Mouse (Mus musculus) cerebellum, postnatal 25 days (tissue): ENCODE results near the gene Kcnv2.

Source experiments
- DNase-seq, 2 experiments: peaks; one replicate each; pipeline ENCODE4 v3.0.0; 2021; ENCODE audit warnings: mixed read lengths in 2 of 2

Gene Kcnv2

DNA sequence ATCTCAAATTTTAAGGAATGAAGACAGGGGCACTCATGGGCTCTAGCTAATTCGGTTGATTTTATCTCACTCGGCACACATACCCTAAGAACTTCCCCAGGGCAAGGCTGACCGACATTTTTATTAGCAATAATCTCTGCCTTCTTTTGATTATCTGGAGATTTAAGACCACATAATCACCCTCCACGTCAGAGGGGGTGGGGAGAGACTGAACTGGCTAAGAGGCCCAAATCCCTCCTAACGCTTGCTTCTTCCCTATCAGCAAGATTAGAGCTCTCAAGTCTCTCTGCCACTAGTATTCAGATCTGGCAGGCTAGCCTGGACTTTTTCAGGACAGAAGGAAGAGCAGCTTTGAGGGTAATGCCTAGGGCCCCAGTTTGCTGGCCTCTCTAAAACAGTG is at the start of gene Kcnv2:
Kcnv2 (plus strand) TSS at position 308 of the 400 bp plus-strand sequence.
- DNase-seq: no peak

DNA sequence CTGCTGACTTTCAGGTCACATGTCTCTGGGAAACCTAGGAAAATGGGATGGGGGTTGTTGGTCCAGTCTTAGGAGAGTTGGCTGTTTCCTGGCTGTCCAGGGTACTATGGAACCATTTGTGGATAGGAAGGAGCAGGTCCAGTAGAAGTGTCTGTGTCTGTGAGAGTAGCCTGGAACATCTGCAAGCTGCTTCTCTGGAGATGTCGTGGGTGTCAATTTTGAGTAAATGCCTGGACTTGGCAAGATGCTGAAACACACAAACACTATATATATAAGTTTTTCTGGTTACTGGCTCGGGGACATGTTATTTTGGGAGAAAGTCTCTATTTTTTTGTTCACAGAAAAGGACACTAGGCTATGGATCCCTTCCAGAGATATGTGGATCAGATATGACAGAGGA is 49.0 kb upstream of the Kcnv2 start:
- no peak for DNase-seq

DNA sequence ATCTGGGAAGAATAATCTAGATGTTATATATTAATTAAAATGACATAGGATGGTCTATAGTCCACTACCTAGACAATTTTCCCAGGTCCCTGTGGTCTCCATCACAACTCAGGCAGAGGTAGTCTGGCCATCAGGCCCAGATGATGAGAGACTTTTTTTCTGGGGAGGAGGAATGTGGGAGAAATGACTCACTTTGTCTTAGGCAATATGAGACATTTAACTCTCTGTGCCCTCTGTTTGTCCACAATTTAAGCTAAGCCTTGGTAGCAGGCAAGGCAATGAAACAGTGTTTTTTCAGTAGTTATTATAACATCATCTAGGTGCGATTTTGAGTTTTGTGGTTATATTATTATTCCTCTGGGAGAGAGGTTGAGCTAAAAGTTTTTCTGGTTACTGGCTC is 48.0 kb upstream of the Kcnv2 start:
- DNase-seq: no peak

DNA sequence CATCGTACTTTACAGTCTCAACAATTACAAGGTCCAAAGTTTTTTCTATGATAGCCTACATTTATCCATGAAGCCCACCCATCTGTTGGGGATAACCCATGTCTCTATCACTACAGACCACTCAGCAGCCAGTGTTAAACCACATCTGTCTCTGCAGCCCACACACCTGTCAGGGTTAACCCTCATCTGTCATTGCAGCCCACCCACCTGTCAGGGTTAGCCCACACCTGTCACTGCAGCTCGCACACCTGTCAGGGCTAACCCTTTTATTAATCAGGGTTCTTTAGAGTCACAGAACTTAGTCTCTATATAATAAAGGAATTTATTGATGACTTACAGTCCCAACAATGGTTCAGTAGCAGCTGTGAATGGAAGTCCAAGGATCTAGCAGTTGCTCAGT is 43.2 kb upstream of the Kcnv2 start:
- DNase-seq: no peak

DNA sequence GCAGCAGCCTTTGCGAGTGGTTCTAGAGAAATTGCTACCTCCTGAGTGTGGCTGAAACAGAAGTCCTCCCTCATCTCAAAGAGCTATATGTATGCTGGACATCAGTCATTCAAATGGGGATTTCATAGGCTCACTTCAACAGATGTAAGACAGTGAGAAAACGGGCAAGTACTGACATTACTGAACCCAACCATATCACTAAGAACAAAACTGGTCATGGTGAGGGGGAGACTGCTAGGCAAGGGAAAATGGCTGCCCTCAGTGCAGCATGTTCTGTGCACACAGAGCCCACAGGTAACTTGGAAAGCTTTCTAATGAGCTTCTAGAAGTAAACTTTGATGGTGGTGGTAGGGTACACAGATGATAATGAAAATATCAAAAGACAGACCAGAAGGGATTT is 12.3 kb upstream of the Kcnv2 start:
- no peak for DNase-seq

DNA sequence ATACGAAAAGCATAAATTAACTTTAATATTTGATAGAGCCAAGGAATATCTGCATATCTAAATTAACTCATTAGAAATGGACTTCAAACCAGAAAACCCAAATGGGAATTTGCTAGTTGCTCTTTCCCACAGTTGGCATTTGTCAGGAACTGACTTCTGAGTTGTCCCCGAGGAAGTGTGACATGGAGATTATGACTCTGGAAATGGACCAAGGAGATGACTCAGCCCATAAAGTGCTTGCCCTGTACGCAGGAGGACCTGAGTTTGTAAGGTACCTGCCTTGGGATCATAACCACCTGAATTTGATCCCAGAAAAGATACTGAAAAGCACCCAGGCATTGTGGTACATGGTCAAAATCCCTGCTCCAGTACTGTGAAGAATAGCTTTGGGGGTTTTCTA is 11.1 kb upstream of the Kcnv2 start:
- no peak for DNase-seq

DNA sequence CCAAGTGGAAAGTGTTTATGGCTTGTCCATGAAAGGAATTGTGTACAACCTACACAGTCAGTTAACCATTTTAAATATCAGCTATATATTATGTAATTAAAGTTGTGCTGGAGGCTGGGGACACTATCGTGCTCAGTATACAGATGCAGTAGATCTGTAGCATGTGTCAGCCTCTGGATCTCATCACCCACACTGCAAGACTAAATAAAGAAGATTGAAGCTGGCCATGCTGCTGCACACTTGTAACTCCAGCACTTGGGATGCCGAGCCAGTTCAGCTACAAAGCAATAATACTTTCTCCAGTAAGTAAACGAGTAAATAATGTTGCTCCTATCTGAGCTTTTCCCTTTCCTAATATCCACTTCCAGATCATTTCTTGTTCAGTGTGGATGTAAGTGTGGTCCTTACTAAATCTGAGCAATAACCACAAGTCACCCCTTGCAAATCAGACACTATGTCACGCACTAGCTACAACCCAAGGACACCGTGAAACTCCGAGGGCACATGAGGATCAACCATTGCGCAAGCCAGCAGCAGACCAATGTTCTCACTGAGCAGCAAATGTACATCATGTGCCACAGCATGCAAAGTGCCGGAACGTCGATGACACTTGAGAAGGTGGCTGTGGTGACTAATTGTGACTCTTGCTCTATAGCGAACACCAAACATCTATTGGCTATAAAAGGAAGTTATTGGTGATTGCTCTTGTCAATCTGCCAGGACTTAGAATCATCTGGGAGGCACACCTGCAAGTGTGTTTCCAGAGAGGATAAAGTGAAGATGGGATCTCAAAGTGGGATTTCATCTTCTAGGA is 9.9 kb upstream of the Kcnv2 start:
- no peak for DNase-seq

DNA sequence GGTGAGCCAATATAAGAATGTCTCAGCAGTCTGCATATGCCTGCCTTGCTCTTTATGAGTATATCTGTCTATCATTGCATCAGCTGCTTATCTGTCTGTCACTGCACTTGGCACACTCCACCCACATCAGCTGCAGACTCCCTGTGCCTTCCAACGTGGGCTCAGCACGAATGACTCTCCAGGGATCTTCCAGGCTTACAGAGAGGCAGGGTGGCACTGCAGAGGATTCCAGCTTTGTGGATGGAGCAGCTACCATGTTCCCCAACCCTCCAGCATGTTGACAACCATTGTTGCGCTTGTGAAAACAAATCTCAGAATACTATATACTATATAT is 9.3 kb upstream of the Kcnv2 start:
- no peak for DNase-seq

DNA sequence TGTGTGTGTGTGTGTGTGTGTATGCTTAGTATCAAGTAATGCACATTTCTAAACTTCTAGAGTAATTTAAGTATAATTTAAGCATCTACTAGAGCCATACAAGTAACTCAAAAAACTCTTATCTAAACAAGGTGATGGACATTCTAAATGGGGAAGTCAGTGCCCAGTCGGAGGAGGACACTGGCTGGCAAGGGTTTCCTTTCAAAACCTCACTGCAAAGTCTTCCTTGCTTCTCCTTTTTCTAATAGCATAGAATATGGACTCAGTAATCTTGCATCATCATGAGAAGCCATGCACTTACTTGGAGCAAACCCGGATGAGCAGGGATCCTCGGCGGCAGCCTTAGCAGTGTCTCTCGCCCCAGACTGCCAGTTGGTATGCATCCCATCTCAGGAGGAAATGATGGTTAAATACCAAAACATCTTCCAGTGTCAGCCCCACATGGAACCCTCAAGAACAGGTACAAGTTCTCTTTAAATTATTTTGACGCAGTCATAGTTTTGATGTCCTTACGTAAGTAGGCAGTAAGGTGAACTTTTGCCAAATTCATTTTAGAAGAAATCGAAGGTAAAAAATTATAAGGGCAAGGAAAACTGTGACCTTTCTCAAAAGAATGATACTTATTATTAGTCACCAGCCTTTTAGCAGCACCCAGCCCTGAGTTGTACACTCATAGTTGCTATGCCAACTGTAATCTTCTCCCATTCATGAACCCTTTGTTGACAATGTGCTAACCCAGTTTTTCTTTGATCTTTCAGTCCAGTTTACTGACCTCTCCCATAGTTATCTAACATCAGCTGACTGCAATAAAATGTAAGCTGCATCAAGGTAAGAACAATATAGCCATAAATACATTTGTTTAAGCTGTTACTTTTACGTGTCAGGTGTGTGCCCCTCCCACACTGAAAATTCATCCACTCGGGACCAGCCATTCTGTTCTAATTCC is 5.8 kb upstream of the Kcnv2 start:
- DNase-seq: no peak

DNA sequence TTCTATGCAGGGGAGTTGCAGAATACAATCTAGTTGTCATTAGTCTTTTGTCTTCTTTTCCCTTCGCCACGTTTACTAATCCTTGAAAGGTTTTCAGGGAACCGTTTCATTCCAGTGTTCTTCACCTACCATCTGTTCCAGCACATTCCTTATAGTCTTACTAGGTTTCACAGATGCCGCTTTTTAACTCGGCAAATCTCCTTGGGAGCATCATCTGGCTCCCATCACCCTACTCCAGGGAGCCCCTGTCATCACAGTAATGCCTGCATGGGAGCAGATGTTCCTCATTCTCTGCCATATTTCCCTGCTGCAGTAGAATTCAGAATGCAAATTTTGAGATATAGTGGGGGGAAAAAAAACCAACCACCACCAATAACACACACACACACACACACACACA is 5.1 kb upstream of the Kcnv2 start:
- DNase-seq: no peak

DNA sequence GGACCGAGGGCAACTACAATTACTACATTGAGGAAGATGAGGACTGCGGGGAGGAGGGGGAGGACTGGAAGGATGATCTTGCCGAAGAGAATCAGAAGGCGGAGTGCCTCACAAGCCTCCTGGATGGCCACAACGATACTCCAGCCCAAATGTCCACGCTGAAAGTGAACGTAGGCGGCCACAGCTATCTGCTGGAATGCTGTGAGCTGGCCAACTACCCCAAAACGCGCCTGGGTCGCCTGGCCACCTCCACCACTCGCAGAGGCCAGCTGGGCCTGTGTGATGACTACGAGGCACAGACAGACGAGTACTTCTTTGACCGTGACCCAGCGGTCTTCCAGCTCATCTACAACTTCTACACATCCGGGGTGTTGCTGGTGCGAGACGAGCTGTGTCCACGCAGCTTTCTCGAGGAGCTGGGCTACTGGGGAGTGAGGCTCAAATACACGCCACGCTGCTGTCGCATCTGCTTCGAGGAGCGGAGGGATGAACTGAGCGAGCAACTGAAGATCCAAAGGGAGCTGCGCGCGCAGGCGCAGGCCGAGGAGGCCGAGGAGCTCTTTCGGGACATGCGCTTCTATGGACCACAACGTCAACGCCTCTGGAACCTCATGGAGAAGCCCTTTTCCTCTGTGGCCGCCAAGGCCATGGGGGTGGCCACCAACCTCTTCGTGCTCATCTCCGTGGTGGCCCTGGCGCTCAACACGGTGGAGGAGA is 681 bp downstream of the Kcnv2 start:
- no peak for DNase-seq

DNA sequence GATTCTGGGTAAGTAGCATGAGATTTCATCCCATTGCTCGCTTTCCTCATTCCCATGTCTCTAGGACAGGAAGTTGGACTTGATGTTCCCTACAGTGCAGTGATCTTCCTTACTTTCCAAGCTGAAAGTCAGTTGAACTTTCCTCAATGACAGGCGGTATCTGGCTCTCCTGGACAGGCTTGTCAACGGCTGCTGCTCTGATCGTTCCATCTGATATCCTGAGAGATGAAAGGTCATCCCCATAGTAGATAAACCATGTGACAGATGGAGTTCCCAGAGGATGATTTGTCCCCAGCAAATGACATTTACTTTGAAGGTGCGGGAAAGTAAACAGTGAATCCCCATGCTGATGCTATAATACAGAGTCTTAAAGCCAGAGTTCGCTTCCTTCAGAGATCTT is 3.2 kb downstream of the Kcnv2 start:
- no peak for DNase-seq

DNA sequence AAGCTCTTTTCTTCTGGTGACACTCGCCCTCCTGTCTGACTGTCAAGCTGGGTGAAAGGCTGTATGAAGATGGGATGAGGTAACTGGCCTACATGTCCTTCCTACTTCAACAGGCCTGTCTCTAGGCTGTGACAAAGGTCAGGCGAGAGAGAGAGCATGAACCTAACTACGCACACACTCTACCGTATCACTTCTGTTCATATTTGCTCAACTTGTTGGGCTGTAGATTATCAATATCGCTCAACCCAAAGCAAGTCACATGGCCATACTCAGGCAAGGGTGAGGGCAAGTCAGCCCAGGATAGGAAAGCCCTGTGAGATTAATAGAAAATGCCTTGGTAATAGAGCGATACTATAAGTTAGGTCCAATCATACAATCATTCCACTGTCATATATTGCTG is 5.2 kb downstream of the Kcnv2 start:
- DNase-seq: no peak

DNA sequence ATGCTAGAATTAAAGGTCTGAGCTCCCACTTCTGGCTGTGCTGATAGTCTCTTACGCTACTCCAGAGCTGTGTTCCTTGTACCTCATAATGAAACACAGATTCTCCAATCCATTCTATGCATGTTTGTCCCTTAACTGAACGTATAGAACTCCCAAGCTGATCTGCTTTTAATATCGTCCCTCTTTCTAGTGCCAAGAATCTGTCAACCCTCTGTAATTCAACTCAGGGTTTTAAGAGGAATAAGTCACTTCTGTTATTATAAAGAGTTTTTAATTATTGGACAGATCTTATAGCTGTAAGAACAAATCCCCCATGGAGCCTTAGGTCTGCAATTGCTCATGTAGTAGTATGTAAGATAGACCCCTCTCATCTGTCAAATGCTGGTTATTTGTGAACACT is 5.8 kb downstream of the Kcnv2 start:
- no peak for DNase-seq

DNA sequence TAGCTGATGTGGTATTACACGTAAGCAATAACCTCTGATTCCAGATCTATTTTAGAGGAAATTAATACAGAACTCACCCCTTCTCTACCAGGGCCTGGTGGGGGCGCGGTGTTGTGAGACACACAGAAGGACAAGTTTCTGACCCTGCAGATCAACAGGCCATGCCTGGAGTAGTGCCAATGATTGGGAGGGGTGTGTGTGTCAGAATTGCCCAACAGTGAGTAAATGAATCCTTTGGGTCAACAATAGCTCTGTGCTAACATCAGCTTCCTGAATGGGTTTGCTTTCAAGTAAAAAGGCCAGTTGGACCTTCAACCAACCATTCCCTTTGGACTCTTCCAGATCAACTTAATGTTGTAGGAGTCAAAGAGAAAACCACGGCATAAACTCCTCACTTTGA is 6.3 kb downstream of the Kcnv2 start:
- DNase-seq: no peak

DNA sequence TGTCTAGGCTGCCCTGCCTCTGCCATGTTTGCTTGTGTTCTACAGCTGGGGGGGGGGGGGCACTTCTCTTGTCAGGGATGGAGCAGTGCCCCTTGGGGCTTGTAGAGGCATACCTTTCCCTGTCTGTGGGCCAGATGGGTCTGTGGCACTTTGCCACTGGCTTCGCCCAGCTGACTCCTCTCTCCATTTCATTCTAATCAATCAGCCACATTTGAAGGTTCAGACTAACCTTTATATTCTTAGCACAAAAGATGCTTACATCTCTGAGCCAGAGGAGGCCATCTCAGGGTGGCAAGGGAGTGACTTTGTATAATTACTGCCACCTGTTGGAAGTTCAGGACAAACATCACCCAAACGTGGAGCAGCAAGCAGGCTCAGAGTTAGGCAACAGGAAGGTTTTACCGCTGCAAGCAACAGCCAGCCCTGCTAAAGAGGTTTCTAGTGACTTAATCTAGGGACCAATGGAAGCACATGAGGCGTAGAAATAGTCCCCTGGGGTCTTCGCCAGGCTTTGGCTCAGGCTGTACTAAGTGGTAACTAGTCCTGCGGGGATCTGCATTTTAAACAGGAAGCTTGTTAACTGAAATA is 9.9 kb downstream of the Kcnv2 start:
- no peak for DNase-seq

DNA sequence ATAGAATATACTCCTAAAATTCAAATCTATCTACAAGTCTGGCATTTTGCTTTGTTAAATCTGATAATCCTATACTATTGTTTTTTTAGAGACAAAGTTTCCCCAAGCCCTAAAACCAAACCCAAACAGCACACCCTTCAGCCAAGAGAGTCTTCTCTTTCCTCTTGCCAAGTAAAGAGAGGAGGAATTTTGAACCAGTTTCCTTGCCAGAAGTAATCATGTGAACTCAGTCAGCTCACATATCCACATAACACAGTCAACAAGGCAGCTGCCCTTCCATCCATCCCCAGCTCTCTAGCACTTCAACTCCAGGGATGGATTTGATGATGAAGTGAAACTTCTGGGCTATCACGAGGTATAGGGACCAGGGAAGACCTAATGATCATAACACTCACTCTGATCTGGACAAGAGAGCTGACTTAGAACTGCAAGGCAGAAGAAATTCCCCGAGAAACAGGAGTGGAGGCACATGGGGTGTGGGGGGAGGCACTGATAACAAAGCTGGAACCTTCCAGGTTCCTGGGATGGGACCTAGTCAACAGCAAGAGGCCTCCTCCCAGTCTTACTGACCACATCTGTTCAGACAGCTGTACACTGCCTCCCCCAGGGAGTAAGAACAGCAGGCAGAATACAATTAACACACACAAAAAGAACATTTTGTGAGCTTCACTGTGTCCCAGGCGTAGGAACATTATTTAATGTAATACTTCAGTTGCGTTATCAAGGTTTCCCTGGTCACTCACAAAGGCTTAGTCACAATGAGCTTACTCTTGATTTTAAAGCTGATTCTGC is 13.9 kb downstream of the Kcnv2 start:
- no peak for DNase-seq

DNA sequence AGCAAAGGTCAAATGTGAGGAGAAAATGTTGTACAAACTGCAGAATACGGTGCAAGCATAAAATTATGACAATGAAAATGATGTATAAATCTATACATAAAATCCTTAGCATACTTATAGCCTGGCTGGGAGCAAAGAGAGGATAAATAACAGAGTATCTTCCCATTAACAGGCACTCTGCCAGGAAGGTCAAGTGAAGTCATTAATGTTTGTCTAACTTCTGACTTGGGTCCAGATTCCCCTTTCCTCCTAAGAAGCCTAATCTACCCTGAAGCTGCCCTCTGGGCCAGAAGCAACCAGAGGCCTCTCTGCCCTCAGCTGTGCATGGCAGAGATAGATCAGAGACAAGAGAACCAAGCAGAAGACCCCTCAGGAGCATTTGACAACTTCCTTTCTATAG is 24.1 kb downstream of the Kcnv2 start:
- DNase-seq: no peak

DNA sequence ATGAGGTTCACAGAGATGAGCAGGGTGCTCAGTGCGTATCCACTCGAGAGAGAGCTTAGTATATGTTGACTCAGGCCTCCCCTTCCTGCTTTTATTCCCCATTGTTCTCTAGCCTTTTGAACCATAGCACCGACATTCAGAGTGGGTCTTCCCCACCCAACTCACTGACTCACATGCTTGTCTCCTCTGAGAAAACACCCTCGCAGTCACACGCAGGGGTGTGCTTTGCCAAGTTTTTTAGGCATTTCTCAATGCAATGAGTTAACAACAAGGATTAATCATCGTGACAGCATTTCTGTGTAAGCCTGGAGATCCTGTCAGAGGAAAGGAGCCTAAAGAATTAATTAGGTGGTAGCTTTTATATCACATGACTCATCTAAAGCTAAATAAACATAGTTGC is 29.3 kb downstream of the Kcnv2 start:
- no peak for DNase-seq

DNA sequence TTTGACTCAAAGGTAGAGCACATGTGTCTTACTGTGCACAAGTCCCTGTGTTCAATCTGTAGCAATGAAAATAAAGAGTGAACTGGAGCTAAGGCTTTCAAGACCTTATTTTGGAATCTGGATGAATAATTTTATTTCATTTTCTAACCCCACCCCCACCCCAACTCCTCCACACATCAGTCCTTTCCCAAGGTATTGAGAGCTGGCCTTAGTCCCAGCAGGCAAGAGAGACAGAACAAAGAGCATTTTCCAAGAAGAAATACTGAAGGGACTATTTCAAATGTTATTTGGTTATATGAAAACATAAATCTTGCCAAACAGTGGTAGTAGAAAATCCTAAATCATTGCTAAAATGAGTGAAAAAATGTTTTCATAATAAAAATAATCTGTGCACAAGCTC is 38.0 kb downstream of the Kcnv2 start:
- no peak for DNase-seq

DNA sequence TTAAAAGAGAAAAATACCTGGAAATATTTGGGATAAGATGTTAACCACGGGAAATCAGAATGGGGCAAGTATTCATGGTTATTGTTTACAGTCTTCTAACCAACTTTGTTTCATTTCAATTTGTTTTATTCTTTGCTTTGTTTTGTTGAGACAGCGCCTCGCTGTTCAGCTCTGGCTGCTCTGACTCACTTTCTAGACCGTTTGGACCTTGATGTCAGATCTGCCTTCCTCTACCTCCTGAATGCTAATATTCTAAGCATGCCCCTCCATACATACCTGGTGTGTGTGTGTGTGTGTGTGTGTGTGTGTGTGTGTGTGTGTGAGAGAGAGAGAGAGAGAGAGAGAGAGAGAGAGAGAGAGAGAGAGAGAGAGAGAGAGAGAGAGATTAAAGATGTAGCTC is 41.5 kb downstream of the Kcnv2 start:
- DNase-seq: no peak

DNA sequence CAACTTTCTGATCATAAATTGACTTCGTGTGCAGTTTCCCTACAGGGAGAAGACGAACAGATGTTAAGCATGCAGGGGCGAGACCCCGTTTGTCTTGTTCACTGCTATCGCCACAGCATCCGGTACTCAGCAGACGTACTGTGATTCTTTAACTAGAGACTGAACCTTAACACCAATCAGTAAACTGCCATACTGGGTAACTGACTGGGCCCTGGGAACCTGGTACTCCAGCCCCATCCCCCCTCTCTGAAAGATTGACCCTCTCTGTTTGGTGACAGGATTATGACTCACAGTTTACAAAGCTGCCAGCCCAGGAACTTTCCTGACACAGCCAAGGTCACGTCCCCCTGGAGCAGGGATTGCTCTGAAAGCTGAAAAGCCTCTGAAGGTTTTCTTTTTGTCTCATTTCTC is 42.1 kb downstream of the Kcnv2 start:
- no peak for DNase-seq
